Mouse (Mus musculus): Measurements from ENCODE around the gene Paqr7. TPM values are rescaled to one million over a fixed set of nuclear protein-coding genes. Genes with fewer than 3 reads are reported as not detected.

Paqr7 gene
- total and polyA plus RNA-seq, 3 experiments = 0.43 to 2.7 (median 0.89) TPM

DNA sequence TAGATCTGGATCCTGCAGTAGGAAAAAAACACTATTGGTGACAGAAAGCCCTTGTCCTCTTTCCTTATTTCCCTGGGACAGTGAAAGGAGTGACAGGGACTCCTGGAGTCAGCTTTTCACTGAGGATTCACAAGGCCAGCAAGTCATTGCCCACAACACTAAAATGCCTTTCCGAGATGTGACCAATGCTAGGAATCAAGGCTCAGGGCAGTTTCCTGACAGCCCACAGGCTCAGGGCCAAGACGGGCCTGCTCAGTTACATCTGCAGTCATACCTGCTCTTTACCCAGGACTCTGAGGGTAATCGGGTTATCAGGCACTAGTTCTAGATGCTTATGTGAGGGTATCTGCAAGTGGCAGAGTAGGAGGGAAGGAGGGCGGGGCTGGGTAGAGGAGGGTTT is 26.9 kb downstream of the Paqr7 start:
- TF ChIP-seq BHLHE40 (IDR thresholded peaks at IDR 0.05; ENCODE audit: low read depth, low read length) (no peak), CHD2 (IDR thresholded peaks at IDR 0.05; ENCODE audit: low read length) (no peak)
- Histone ChIP-seq H3K36me3 (replicated peaks in 1 of 2; ENCODE audit: control insufficient read depth in 1 of 2, insufficient read depth in 1 of 2, low read length in 1 of 2) (peaks cover 30 to 82% of the 10 kb centered on the region in 2 experiments), H3K27ac (ENCODE audit: insufficient read depth, low read depth) (no peak overlapping the region), H3K9ac (ENCODE audit: insufficient read depth, low read depth) (no peak overlapping the region), H3K27me3 (replicated peaks) (no peaks in the 10 kb centered on the region), H3K4me1 (ENCODE audit: control insufficient read depth in 1 of 2, insufficient read depth in 2 of 2) (no peaks in the 10 kb centered on the region), H3K79me2 (replicated peaks; ENCODE audit: control insufficient read depth, extremely low read depth, insufficient read depth, poor library complexity, severe bottlenecking) (peaks cover 4% of the 10 kb centered on the region; the same call in 1 of the 2 replicates), H3K9me3 (replicated peaks; ENCODE audit: low read length) (no peaks in the 10 kb centered on the region), H3K4me2 (ENCODE audit: insufficient read depth, low read depth, poor library complexity, severe bottlenecking) (no peak overlapping the region), H3K4me3 (replicated peaks in 1 of 3; ENCODE audit: low read depth in 2 of 3, low read length in 2 of 3, poor library complexity in 1 of 3) (no peak overlapping the region)
- in situ Hi-C loops (cut with MboI; ENCODE audit: low pct_ligation_motif_present, low pct_unique_long_range_greater_than_20kb, low sequenced_read_pairs) = no loop called here
- dilution Hi-C loops (cut with MboI; ENCODE audit: extremely low pct_ligation_motif_present, extremely low pct_unique_long_range_greater_than_20kb, low sequenced_read_pairs) = no loop called here
- DNase-seq (ENCODE audit: extremely low read depth) = no peak

GRCm38 (mm10) chr4:134525806-134526205 is 29.3 kb downstream of the Paqr7 start:
- no peak for DNase-seq (ENCODE audit: extremely low read depth)
- in situ Hi-C loops (cut with MboI; ENCODE audit: low pct_ligation_motif_present, low pct_unique_long_range_greater_than_20kb, low sequenced_read_pairs) (no loop called here), dilution Hi-C loops (cut with MboI; ENCODE audit: extremely low pct_ligation_motif_present, extremely low pct_unique_long_range_greater_than_20kb, low sequenced_read_pairs) (no loop called here)
- Histone ChIP-seq H3K79me2 (replicated peaks; ENCODE audit: control insufficient read depth, extremely low read depth, insufficient read depth, poor library complexity, severe bottlenecking) (no peaks in the 10 kb centered on the region), H3K9ac (ENCODE audit: insufficient read depth, low read depth) (no peak overlapping the region), H3K9me3 (replicated peaks; ENCODE audit: low read length) (no peaks in the 10 kb centered on the region), H3K27ac (ENCODE audit: insufficient read depth, low read depth) (no peak overlapping the region), H3K36me3 (replicated peaks in 1 of 2; ENCODE audit: control insufficient read depth in 1 of 2, insufficient read depth in 1 of 2, low read length in 1 of 2) (peaks cover 51 to 91% of the 10 kb centered on the region in 2 experiments), H3K4me2 (ENCODE audit: insufficient read depth, low read depth, poor library complexity, severe bottlenecking) (no peak overlapping the region), H3K4me3 (replicated peaks in 1 of 3; ENCODE audit: low read depth in 2 of 3, low read length in 2 of 3, poor library complexity in 1 of 3) (no peak overlapping the region), H3K27me3 (replicated peaks) (no peaks in the 10 kb centered on the region), H3K4me1 (ENCODE audit: control insufficient read depth in 1 of 2, insufficient read depth in 2 of 2) (no peaks in the 10 kb centered on the region)
- no peak for TF ChIP-seq ZKSCAN1 (IDR thresholded peaks at IDR 0.05; ENCODE audit: borderline replicate concordance, low read depth, low read length)
- no peak for TF ChIP-seq BHLHE40 (IDR thresholded peaks at IDR 0.05; ENCODE audit: low read depth, low read length)
- TF ChIP-seq JUN (IDR thresholded peaks at IDR 0.05; ENCODE audit: insufficient read depth, low read depth, low read length) = no peak
- TF ChIP-seq ZNF384 (IDR thresholded peaks at IDR 0.05; ENCODE audit: low read depth, low read length) = no peak
- no peak for TF ChIP-seq RAD21 (IDR thresholded peaks at IDR 0.05; ENCODE audit: low read depth, low read length)
- TF ChIP-seq PAX5 (IDR thresholded peaks at IDR 0.05; ENCODE audit: low read length) = no peak
- TF ChIP-seq USF2 (conservative IDR thresholded peaks at IDR 0.05; ENCODE audit: low read depth, low read length) = no peak
- TF ChIP-seq JUND (conservative IDR thresholded peaks at IDR 0.05; ENCODE audit: low read depth, low read length) = no peak
- TF ChIP-seq CHD2 (IDR thresholded peaks at IDR 0.05; ENCODE audit: low read length) = no peak

- no peak for DNase-seq (ENCODE audit: extremely low read depth)
- no peak overlapping the region for H3K27ac ChIP-seq (ENCODE audit: insufficient read depth, low read depth)
Observed at GRCm38 (mm10) chr4:134526220-134526619, 29.7 kb downstream of the Paqr7 start.

More at GRCm38 (mm10) chr4:134526220-134526619, 29.7 kb downstream of the Paqr7 start:
- Histone ChIP-seq H3K36me3 (replicated peaks in 1 of 2; ENCODE audit: control insufficient read depth in 1 of 2, insufficient read depth in 1 of 2, low read length in 1 of 2) (peaks cover 49 to 93% of the 10 kb centered on the region in 2 experiments), H3K4me3 (replicated peaks in 1 of 3; ENCODE audit: low read depth in 2 of 3, low read length in 2 of 3, poor library complexity in 1 of 3) (no peak overlapping the region), H3K9me3 (replicated peaks; ENCODE audit: low read length) (no peaks in the 10 kb centered on the region), H3K9ac (ENCODE audit: insufficient read depth, low read depth) (no peak overlapping the region), H3K4me1 (ENCODE audit: control insufficient read depth in 1 of 2, insufficient read depth in 2 of 2) (no peaks in the 10 kb centered on the region), H3K4me2 (ENCODE audit: insufficient read depth, low read depth, poor library complexity, severe bottlenecking) (no peak overlapping the region), H3K79me2 (replicated peaks; ENCODE audit: control insufficient read depth, extremely low read depth, insufficient read depth, poor library complexity, severe bottlenecking) (no peaks in the 10 kb centered on the region), H3K27me3 (replicated peaks) (no peaks in the 10 kb centered on the region)
- dilution Hi-C loops (cut with MboI; ENCODE audit: extremely low pct_ligation_motif_present, extremely low pct_unique_long_range_greater_than_20kb, low sequenced_read_pairs) = no loop called here
- TF ChIP-seq ZMIZ1 (IDR thresholded peaks at IDR 0.05; ENCODE audit: low read depth, low read length) = no peak
- no peak for TF ChIP-seq MEF2A (IDR thresholded peaks at IDR 0.05; ENCODE audit: borderline replicate concordance, low read depth, low read length)
- in situ Hi-C loops (cut with MboI; ENCODE audit: low pct_ligation_motif_present, low pct_unique_long_range_greater_than_20kb, low sequenced_read_pairs) = no loop called here
